Mouse (Mus musculus) heart, embryonic 11.5 days (tissue): ENCODE data around the gene Psmf1. TPM values are rescaled to one million over a fixed set of nuclear protein-coding genes. Genes with fewer than 3 reads are reported as not detected.

Source experiments
- ATAC-seq: fragments of 200-750 bp; cut with Nextera tagmentation; replicated peaks from 2 replicates; pipeline ENCODE4 v1.8.0; 2017; ENCODE audit warnings: moderate library complexity; ENCODE audit not compliant: insufficient number of reproducible peaks, low FRiP score, low TSS enrichment
- H3K27ac ChIP-seq: fragments of 300-500 bp; sonication (generic); 2 replicates; pipeline ENCODE4 v1.5.1; 2014; ENCODE audit warnings: mild to moderate bottlenecking, low read depth, low read length
- H3K27me3 ChIP-seq: fragments of 300-500 bp; sonication (generic); 2 replicates; pipeline ENCODE4 v1.6.1; 2014; ENCODE audit warnings: mild to moderate bottlenecking, low read length, mixed read lengths; ENCODE audit not compliant: control insufficient read depth, insufficient read depth
- H3K36me3 ChIP-seq: fragments of 300-500 bp; sonication (generic); 2 replicates; pipeline ENCODE4 v1.6.1; 2014; ENCODE audit warnings: mild to moderate bottlenecking, low read length, moderate library complexity, mixed read lengths; ENCODE audit not compliant: control insufficient read depth, insufficient read depth
- H3K4me1 ChIP-seq: fragments of 300-500 bp; sonication (generic); 2 replicates; pipeline ENCODE4 v1.6.1; 2014; ENCODE audit warnings: low read length; ENCODE audit not compliant: control insufficient read depth, insufficient read depth
- H3K4me2 ChIP-seq: fragments of 300-500 bp; sonication (generic); 2 replicates; pipeline ENCODE4 v1.6.1; 2014; ENCODE audit warnings: mild to moderate bottlenecking, moderate library complexity
- H3K4me3 ChIP-seq: fragments of 300-500 bp; sonication (generic); 2 replicates; pipeline ENCODE4 v1.5.1; 2014; ENCODE audit warnings: low read depth, low read length
- H3K9ac ChIP-seq: fragments of 300-500 bp; sonication (generic); 2 replicates; pipeline ENCODE4 v1.6.1; 2014; ENCODE audit warnings: mild to moderate bottlenecking, low read depth, low read length, moderate library complexity
- H3K9me3 ChIP-seq: fragments of 300-500 bp; sonication (generic); replicated peaks from 2 replicates; pipeline ENCODE4 v1.6.1; 2016; ENCODE audit warnings: low read length; ENCODE audit not compliant: control insufficient read depth
- whole genome bisulfite sequencing: fragments of 180-500 bp; shearing (Covaris S2); extraction: QIAGEN DNeasy Blood & Tissue Kit; methylation state at CpG from one replicate; pipeline ENCODE4 v1.1.7; 2014; ENCODE audit not compliant: insufficient replicate concordance; 5-methylcytosine and 5-hydroxymethylcytosine counted together
- polyA plus RNA-seq: library from polyadenylated mRNA; unstranded; fragments of >200 nt; fragmentation: Nextera tagmentation; extraction: Ambion mirVana; gene quantifications from 2 replicates; pipeline ENCODE4 v1.2.1, GENCODE M21; 2014

Gene Psmf1
- polyA plus RNA-seq, 1 experiment from 2014 or later = 30.7 TPM

GRCm38 (mm10) chr2:151715526-151715925 is 28.5 kb downstream of the Psmf1 start:
- no peaks in the 10 kb centered on the region for H3K4me1 ChIP-seq
- no peaks in the 10 kb centered on the region for H3K9me3 ChIP-seq
- no peak for ATAC-seq
- WGBS = 86% methylated on average over 4 of the region's 4 CpGs
- H3K4me2 ChIP-seq = no peak overlapping the region
- H3K36me3 ChIP-seq = peaks cover 16% of the 10 kb centered on the region
- no peak overlapping the region for H3K9ac ChIP-seq
- H3K27ac ChIP-seq = no peak overlapping the region
- no peak overlapping the region for H3K4me3 ChIP-seq
- no peaks in the 10 kb centered on the region for H3K27me3 ChIP-seq

- H3K4me2 ChIP-seq = no peak overlapping the region
- H3K4me3 ChIP-seq = no peak overlapping the region
- H3K27ac ChIP-seq = no peak overlapping the region
- 27% methylated on average over 3 of the region's 3 CpGs for WGBS
- no peaks in the 10 kb centered on the region for H3K9me3 ChIP-seq
- peaks cover 5% of the 10 kb centered on the region; the same call in 1 of the 2 replicates for H3K36me3 ChIP-seq
- no peaks in the 10 kb centered on the region; the same call in 1 of the 2 replicates for H3K27me3 ChIP-seq
- no peak for ATAC-seq
- no peaks in the 10 kb centered on the region for H3K4me1 ChIP-seq
- H3K9ac ChIP-seq = no peak overlapping the region
Measured at GRCm38 (mm10) chr2:151712647-151713046, 31.3 kb downstream of the Psmf1 start.

- ATAC-seq = peak; percentile 31
- Histone ChIP-seq H3K4me1 (peaks cover 8% of the 10 kb centered on the region), H3K4me2 (peak overlapping the region; percentile 86), H3K9me3 (no peaks in the 10 kb centered on the region), H3K9ac (peak overlapping the region; percentile 72), H3K27ac (no peak overlapping the region), H3K4me3 (peak overlapping the region; percentile 56), H3K36me3 (no peaks in the 10 kb centered on the region), H3K27me3 (peaks cover 59% of the 10 kb centered on the region)
- WGBS = 3% methylated on average over 17 of the region's 17 CpGs
Measured at GRCm38 (mm10) chr2:151702851-151703190, 41.2 kb downstream of the Psmf1 start.

- peak; percentile 76 for ATAC-seq
- Histone ChIP-seq H3K4me1 (peaks cover 8% of the 10 kb centered on the region), H3K9ac (peak overlapping the region; percentile 72), H3K4me3 (peak overlapping the region; percentile 56), H3K27me3 (peaks cover 57% of the 10 kb centered on the region), H3K36me3 (no peaks in the 10 kb centered on the region), H3K27ac (no peak overlapping the region), H3K9me3 (no peaks in the 10 kb centered on the region), H3K4me2 (peak overlapping the region; percentile 86)
- WGBS = under 1% methylated on average over 75 of the region's 97 CpGs
Measured at GRCm38 (mm10) chr2:151702146-151702850, 41.7 kb downstream of the Psmf1 start.

GRCm38 (mm10) chr2:151701231-151702145 is 42.5 kb downstream of the Psmf1 start, which contains the start of gene Tmem74b:
Gene Tmem74b (plus strand): TSS chr2:151702008.
- Histone ChIP-seq H3K4me2 (peak within 1 kb of the TSS; percentile 86), H3K27me3 (peaks cover 56% of the 10 kb centered on the region), H3K9me3 (no peaks in the 10 kb centered on the region), H3K27ac (no peak within 1 kb of the TSS), H3K4me3 (peak within 1 kb of the TSS; percentile 56), H3K4me1 (peaks cover 8% of the 10 kb centered on the region), H3K36me3 (no peaks in the 10 kb centered on the region), H3K9ac (peak within 1 kb of the TSS; percentile 72)
- no peak for ATAC-seq
- WGBS = 4% methylated on average over 25 of the region's 25 CpGs

- Histone ChIP-seq H3K27me3 (no peaks in the 10 kb centered on the region), H3K9me3 (no peaks in the 10 kb centered on the region), H3K27ac (no peak overlapping the region), H3K4me1 (no peaks in the 10 kb centered on the region), H3K36me3 (no peaks in the 10 kb centered on the region), H3K4me3 (no peak overlapping the region), H3K4me2 (no peak overlapping the region), H3K9ac (no peak overlapping the region)
- 75% methylated on average over 4 of the region's 4 CpGs for WGBS
- ATAC-seq = no peak
Measured at GRCm38 (mm10) chr2:151682976-151683375, 61.0 kb downstream of the Psmf1 start.

GRCm38 (mm10) chr2:151682357-151682756 is 61.6 kb downstream of the Psmf1 start:
- WGBS = 58% methylated on average over 3 of the region's 3 CpGs
- no peaks in the 10 kb centered on the region for H3K4me1 ChIP-seq
- no peak overlapping the region for H3K4me2 ChIP-seq
- H3K27me3 ChIP-seq = no peaks in the 10 kb centered on the region
- no peak overlapping the region for H3K27ac ChIP-seq
- no peak overlapping the region for H3K4me3 ChIP-seq
- no peaks in the 10 kb centered on the region for H3K9me3 ChIP-seq
- no peak for ATAC-seq
- no peaks in the 10 kb centered on the region for H3K36me3 ChIP-seq
- H3K9ac ChIP-seq = no peak overlapping the region

- Histone ChIP-seq H3K36me3 (no peaks in the 10 kb centered on the region), H3K27me3 (peaks cover 5% of the 10 kb centered on the region; the same call in 1 of the 2 replicates), H3K4me1 (no peaks in the 10 kb centered on the region), H3K9ac (no peak overlapping the region), H3K9me3 (no peaks in the 10 kb centered on the region), H3K27ac (no peak overlapping the region), H3K4me2 (no peak overlapping the region), H3K4me3 (no peak overlapping the region)
- ATAC-seq = no peak
- WGBS = 56% methylated on average over 2 of the region's 2 CpGs
Measured at GRCm38 (mm10) chr2:151676234-151676633, 67.8 kb downstream of the Psmf1 start.
